Mouse (Mus musculus) hindbrain, embryonic 11.5 days (tissue): ENCODE data around the gene Scn3b. TPM values are rescaled to one million over a fixed set of nuclear protein-coding genes. Genes with fewer than 3 reads are reported as not detected.

ENCODE experiments used
- ATAC-seq: fragments of 200-750 bp; cut with Nextera tagmentation; 2 replicates; pipeline ENCODE4 v1.8.0; 2017; ENCODE audit warnings: mild to moderate bottlenecking, moderate TSS enrichment, moderate library complexity; ENCODE audit not compliant: low FRiP score
- DNase-seq: peaks from one replicate; pipeline ENCODE4 v3.0.0-alpha.2; 2015; ENCODE audit warnings: low spot score
- H3K27ac ChIP-seq: fragments of 300-500 bp; sonication (generic); 2 replicates; pipeline ENCODE4 v1.5.1; 2014; ENCODE audit warnings: mild to moderate bottlenecking, low read depth, low read length
- H3K27me3 ChIP-seq: fragments of 300-500 bp; sonication (generic); 2 replicates; pipeline ENCODE4 v1.6.1; 2014; ENCODE audit warnings: mild to moderate bottlenecking, low read length, moderate library complexity, mixed read lengths; ENCODE audit not compliant: control insufficient read depth, insufficient read depth
- H3K36me3 ChIP-seq: fragments of 300-500 bp; sonication (generic); 2 replicates; pipeline ENCODE4 v1.6.1; 2014; ENCODE audit warnings: mild to moderate bottlenecking, low read length, moderate library complexity, mixed read lengths; ENCODE audit not compliant: control insufficient read depth, insufficient read depth
- H3K4me1 ChIP-seq: fragments of 300-500 bp; sonication (generic); replicated peaks from 2 replicates; pipeline ENCODE4 v1.6.1; 2014; ENCODE audit warnings: low read length, mixed read lengths; ENCODE audit not compliant: control insufficient read depth, insufficient read depth
- H3K4me2 ChIP-seq: fragments of 300-500 bp; sonication (generic); replicated peaks from 2 replicates; pipeline ENCODE4 v1.6.1; 2014; ENCODE audit warnings: mild to moderate bottlenecking, low read depth, low read length
- H3K4me3 ChIP-seq: fragments of 300-500 bp; sonication (generic); 2 replicates; pipeline ENCODE4 v1.5.1; 2014; ENCODE audit warnings: low read depth, low read length
- H3K9ac ChIP-seq: fragments of 300-500 bp; sonication (generic); 2 replicates; pipeline ENCODE4 v1.6.1; 2014; ENCODE audit warnings: low read depth, low read length
- H3K9me3 ChIP-seq: fragments of 300-500 bp; sonication (generic); 2 replicates; pipeline ENCODE4 v1.6.1; 2016; ENCODE audit warnings: low read length; ENCODE audit not compliant: control insufficient read depth
- WGBS: fragments of 180-500 bp; shearing (Covaris S2); extraction: QIAGEN DNeasy Blood & Tissue Kit; methylation state at CpG from one replicate; pipeline ENCODE4 v1.1.7; 2014; 5-methylcytosine and 5-hydroxymethylcytosine counted together
- polyA plus RNA-seq: library from polyadenylated mRNA; unstranded; fragments of >200 nt; fragmentation: Nextera tagmentation; extraction: Ambion mirVana; gene quantifications from 2 replicates; pipeline ENCODE4 v1.2.1, GENCODE M21; 2014

Gene Scn3b
- polyA plus RNA-seq, 1 experiment from 2014 or later, result 22.5 TPM

GRCm38 (mm10) chr9:40333649-40334396 is 64.8 kb downstream of the Scn3b start:
- ATAC-seq, result 0 out of 2 replicates have a peak, but pooled peaks have one; percentile 5
- Histone ChIP-seq H3K4me2 (no peak overlapping the region), H3K9ac (no peak overlapping the region), H3K9me3 (no peaks in the 10 kb centered on the region), H3K27me3 (no peaks in the 10 kb centered on the region), H3K4me3 (no peak overlapping the region), H3K36me3 (no peaks in the 10 kb centered on the region), H3K27ac (no peak overlapping the region), H3K4me1 (no peaks in the 10 kb centered on the region)
- DNase-seq, result peak; percentile 81
- 60% methylated on average over 9 of the region's 9 CpGs for WGBS

GRCm38 (mm10) chr9:40334617-40335016 is 65.6 kb downstream of the Scn3b start:
- ATAC-seq, result no peak

GRCm38 (mm10) chr9:40336701-40337100 is 67.7 kb downstream of the Scn3b start:
- ATAC-seq (no peak), DNase-seq (no peak)
- Histone ChIP-seq H3K4me1 (no peaks in the 10 kb centered on the region), H3K9me3 (no peaks in the 10 kb centered on the region), H3K27me3 (no peaks in the 10 kb centered on the region), H3K9ac (no peak overlapping the region), H3K36me3 (no peaks in the 10 kb centered on the region), H3K27ac (no peak overlapping the region), H3K4me2 (no peak overlapping the region), H3K4me3 (no peak overlapping the region)
- 74% methylated on average over 5 of the region's 5 CpGs for WGBS

More at GRCm38 (mm10) chr9:40334617-40335016, 65.6 kb downstream of the Scn3b start:
- Histone ChIP-seq H3K27ac (no peak overlapping the region), H3K4me2 (no peak overlapping the region), H3K4me1 (no peaks in the 10 kb centered on the region), H3K27me3 (no peaks in the 10 kb centered on the region), H3K4me3 (no peak overlapping the region), H3K9ac (no peak overlapping the region), H3K36me3 (no peaks in the 10 kb centered on the region), H3K9me3 (no peaks in the 10 kb centered on the region)
- no peak for DNase-seq
- 82% methylated on average over 2 of the region's 2 CpGs for WGBS

GRCm38 (mm10) chr9:40337131-40337820 is 68.3 kb downstream of the Scn3b start:
- Histone ChIP-seq H3K4me2 (no peak overlapping the region), H3K4me3 (no peak overlapping the region), H3K36me3 (no peaks in the 10 kb centered on the region), H3K27me3 (no peaks in the 10 kb centered on the region), H3K9me3 (no peaks in the 10 kb centered on the region), H3K4me1 (no peaks in the 10 kb centered on the region), H3K9ac (no peak overlapping the region), H3K27ac (no peak overlapping the region)
- DNase-seq (no peak), ATAC-seq (no peak)
- 83% methylated on average over 4 of the region's 4 CpGs for WGBS

GRCm38 (mm10) chr9:40339578-40339977 is 70.6 kb downstream of the Scn3b start:
- 68% methylated on average over 9 of the region's 9 CpGs for WGBS
- DNase-seq (no peak), ATAC-seq (no peak)
- Histone ChIP-seq H3K27ac (no peak overlapping the region), H3K9me3 (no peaks in the 10 kb centered on the region), H3K36me3 (no peaks in the 10 kb centered on the region), H3K27me3 (no peaks in the 10 kb centered on the region), H3K4me3 (no peak overlapping the region), H3K4me2 (no peak overlapping the region), H3K9ac (no peak overlapping the region), H3K4me1 (no peaks in the 10 kb centered on the region)

Other genes starting within 250 kb of the Scn3b start
- gene Olfr981, start 247.8 kb upstream of the Scn3b start, polyA plus RNA-seq, result not detected in 2 replicates
- not detected in 2 replicates for gene Olfr982, start 195.4 kb upstream of the Scn3b start, polyA plus RNA-seq
- gene Olfr983, start 175.6 kb upstream of the Scn3b start, polyA plus RNA-seq, result not detected in 2 replicates
- not detected in 2 replicates for gene Olfr984, start 155.0 kb upstream of the Scn3b start, polyA plus RNA-seq
- gene Olfr985, start 139.0 kb upstream of the Scn3b start, polyA plus RNA-seq, result not detected in 2 replicates
- not detected in 2 replicates for gene Tmem225, start 121.1 kb upstream of the Scn3b start, polyA plus RNA-seq
- not detected in 2 replicates for gene Olfr986, start 88.3 kb upstream of the Scn3b start, polyA plus RNA-seq
- 5.6 and 8.6 TPM in 2 replicates for gene Zfp202, start 76.9 kb upstream of the Scn3b start, polyA plus RNA-seq